Mouse (Mus musculus) kidney, postnatal 25 days (tissue): ENCODE measurements around the gene Cdh23.
A peak's percentile ranks its signal among the peaks of the same experiment; 100 is the strongest.
"Not testable (repeated sequence)": the region's sequence is repeated elsewhere in the genome, so short reads cannot be mapped to it uniquely, and the experiment has no call there.

Experiments
- DNase-seq, 2 experiments: peaks; one replicate each; pipeline ENCODE4 v3.0.0; 2021; ENCODE audit warnings: mixed read lengths in 2 of 2

Cdh23 gene

DNA sequence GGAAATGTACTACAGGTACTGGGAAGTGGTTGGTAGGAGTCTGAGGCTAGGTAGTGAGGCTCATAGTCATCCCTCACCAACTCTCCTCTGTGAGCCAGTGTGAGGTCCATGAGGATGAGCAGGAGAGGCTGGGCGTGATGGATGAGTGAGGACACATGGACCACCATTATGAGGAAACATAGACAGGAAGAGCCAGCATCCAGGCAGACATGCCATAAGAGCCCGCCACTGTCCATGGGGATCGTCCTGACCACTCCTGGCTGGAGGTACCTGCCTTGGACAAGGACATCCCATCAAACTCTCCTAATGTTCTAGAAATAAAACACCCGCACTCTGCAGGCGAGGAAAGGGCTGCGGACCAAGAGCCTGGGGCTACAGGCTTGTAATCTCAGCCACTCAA, at the start of gene Cdh23:
Gene Cdh23, minus strand, starts transcription at position 101 of the 400 bp plus-strand sequence.
- DNase-seq, result no peak

DNA sequence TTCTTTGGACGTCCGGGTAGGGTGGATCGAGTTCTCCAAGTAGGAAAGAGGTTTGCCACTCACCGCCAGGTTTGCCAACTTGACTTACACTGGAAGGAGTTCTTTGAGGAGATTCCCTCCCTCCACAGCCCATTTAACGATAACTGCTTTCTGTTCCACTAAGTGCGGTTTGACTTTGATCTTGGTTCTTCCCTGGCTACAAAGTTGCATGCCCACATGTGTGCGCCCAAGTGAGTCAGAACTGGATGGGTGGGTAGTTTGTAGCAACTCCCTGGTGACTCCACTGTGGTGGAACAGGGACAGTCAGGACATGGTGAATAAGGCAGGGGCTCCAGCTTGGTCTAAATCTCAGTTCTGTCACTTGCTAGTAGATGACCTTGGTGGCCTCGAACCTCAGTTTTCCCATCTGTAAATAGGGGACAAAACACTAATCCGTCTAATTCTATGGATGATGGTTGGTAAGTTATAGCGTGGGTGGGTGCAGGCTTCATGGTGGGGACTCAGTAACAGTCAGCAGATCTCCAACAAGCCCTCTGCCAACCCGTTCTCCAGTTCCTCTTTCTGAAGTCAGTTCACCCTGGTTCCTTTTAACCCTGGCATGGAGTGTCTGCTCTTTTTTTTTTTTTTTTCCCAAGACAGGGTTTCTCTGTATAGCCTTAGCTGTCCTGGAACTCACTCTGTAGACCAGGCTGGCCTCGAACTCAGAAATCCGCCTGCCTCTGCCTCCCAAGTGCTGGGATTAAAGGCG, 48.4 kb upstream of the Cdh23 start:
- peak; percentile 12 to 56 for DNase-seq

DNA sequence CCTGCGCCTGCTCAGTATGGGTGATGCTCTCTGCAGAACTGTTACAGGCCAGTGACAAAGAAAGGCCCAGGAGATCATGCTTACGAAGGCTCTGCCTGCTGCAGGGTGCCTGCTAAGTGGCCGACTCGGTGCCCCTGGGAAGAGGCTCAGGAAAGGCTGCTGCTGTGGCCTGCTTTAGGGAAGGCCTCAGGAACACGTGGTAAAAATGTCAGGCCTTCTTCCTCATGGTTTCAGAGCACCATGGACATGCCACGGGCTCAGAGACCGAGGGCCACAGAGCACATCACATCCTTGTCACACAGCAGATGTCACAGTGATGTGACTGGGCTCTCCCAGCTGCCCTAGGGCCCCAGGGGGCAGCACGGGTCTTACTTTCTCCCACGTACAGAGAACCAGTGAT, 47.4 kb upstream of the Cdh23 start:
- no peak for DNase-seq

DNA sequence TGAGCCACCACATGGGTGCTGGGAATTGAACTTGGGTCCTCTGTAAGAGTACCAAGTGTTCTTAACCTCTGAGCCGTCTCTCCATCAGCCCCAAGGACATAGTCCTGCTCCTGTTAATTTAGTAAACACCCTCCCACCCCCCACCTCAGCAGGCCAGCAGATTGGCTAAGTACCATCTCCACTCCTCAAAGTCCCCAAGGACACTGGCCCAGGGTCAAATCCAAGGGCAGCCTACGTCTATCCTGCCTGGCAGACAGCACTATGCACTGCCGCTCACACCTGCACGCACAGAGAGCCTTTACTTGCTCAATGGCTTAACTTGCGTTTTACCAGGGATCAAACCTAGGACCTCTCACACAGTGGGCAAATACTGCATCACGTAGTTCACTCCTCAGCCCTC, 46.7 kb upstream of the Cdh23 start:
- DNase-seq, result peak in 1 of 2 experiments; percentile 54

DNA sequence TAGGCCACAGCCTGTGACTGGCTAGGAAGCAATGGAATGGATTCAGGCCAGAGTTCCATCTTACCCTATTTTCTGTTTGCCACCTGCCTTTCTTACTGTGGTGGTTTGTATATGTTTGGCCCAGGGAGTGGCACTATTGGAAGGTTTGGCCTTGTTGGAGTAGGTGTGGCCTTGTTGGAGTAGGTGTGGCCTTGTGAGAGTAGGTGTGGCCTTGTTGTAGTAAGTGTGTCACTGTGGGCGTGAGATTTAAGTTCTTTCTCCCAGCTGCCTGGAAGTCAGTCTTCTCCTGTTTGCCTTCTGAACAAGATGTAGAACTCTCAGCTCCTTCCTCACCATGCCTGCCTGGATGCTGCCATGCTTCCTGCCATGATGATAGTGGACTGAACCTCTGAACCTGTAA, 46.0 kb upstream of the Cdh23 start:
- DNase-seq, result not testable (repeated sequence)

DNA sequence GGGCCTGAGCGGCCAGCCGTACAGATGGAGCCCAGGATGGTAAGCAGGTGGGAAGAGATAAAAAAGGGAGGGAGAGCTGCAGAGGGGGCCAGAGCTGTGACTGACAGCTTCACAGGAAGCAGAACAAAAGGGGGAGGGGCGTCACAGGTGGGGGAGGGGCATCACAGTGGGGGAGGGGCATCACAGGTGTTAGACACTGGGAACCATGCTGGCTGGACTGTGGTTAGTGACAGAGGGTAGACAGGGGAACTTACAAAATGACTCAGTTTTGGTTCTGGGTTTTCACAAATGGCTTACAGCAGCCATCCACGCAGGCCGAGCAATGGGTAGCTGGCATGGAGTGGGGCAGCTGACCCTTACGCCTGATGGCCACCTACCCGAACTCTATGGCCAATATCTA, 45.1 kb upstream of the Cdh23 start:
- no peak for DNase-seq

DNA sequence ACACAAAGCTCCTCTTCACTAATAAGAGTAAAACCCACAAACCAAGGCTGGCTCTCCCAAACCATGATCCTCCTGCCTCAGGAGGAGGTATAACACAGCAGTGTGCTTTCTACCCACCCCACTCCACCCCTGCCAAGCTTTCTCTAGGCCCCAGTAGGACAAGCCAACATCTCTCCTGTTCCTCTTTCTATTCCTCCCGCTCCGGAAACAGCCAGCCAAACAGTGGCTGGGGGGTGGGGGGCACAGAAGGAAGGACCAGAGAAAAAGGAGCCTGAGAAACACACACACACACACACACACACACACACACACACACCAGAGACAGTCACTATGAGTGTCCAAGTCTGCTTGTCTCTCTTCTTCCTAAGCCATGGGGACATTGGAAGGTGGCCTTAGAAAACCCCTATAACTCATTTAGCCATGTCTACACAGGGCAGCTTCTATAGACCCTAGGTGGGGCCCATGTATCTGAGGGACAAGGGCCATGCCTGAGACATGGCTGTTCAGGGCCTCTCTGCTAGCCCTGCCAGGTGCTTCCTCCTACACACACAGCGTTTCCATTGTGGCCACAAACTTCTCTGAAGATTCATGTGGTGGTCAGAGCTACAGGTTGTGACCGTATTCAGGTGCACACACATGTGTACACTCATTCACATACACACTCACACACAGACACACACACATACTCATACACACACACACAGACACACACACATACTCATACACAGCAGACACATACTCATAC, 43.5 kb upstream of the Cdh23 start:
- no peak for DNase-seq

DNA sequence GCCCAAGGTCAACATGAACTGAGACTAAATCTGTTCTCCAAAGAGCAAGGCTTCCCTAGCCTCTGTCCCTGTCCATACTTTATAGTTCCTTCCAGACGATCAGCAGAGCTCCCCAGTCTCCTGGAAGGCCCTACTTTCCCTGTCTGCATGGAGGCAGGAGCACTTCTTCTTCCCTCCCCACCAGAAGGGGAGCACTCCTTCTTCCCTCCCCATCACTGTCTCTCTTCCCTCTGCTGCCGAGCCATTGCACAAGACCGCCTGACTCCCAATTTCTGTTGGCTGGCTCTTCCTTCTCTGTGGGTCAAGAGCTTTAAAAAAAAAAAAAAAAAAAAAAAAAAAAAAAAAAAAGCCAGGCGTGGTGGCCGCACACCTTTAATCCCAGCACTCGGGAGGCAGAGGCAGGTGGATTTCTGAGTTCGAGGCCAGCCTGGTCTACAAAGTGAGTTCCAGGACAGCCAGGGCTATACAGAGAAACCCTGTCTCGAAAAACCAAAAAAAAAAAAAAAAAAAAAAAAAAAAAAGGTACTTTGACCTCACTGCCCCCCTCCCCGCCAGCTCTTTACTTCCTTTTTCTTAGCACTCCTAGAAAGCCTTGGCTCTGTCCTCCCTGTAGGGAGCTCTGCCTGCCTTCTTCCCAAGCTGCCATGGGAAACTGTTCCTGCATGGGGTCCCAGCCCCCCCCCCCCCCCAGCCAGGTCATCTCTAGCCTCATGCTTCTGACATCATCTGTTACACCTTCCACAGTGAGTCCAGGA, 41.8 kb upstream of the Cdh23 start:
- no peak for DNase-seq

DNA sequence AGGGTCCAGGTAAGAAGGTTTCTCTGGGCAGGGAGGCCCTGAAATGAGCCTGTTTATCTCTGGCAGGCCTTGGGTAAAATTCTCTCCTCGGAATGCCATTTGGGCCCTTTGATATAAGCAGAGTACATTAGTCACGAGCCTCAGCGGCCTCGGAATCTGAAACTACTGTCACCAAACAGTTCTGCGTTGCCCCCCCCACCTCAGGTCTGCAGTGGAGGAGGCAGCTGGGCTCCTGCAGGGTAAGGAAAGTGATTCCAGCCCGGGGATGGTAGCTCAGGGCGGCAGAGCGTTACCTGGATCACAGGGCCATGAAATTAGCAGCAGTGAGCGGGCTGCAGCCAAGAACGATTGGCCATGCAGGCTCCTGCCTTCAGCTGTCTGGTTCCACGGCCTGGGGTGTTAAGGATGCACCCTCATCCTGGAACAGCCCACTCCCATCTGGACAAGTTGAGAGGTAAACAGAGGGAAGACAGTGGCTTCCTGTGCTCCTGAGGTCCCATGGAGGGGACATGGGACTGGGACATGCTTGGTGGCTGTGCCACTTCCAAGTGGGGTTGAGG, 41.0 kb upstream of the Cdh23 start:
- no peak for DNase-seq

DNA sequence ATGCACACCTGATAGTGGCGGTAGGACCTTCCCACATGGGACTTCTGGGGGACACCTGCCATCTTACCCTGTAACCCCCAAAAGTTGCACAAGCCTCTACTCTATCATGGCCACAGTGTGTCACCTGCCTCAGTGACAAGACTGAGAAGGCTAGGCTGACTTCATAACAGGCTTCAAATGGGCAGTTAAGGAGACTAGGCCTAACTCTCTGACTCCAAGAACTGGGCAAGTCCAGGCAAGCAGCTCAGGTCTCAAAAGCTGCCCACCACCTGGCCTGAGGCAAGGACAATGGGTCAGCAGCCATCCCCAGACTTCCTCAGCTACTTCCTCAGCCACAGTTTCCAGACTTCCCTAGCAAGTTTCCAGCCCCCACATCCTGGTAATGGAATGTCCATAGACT, 39.4 kb upstream of the Cdh23 start:
- no peak for DNase-seq

DNA sequence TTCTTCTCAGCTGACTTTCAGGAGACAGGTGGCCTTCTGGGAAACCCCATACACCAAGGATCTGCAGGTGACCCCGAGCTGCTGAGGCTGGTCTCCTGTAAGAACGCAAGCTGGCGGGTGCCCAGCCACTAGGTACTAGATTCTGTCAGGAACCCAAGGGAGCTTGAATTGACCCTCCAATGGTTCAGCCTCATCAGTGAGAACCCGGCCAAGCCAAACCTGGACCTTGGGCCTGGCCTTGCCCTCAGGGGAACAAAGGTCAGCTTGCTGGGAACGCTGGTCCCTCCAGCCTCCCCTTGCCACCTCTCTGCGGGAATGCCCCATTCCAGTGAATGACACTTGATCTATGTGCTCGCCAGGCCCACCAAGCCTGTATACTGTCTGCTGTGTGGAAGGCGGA, 37.2 kb upstream of the Cdh23 start:
- DNase-seq, result peak; percentile 68 to 86

DNA sequence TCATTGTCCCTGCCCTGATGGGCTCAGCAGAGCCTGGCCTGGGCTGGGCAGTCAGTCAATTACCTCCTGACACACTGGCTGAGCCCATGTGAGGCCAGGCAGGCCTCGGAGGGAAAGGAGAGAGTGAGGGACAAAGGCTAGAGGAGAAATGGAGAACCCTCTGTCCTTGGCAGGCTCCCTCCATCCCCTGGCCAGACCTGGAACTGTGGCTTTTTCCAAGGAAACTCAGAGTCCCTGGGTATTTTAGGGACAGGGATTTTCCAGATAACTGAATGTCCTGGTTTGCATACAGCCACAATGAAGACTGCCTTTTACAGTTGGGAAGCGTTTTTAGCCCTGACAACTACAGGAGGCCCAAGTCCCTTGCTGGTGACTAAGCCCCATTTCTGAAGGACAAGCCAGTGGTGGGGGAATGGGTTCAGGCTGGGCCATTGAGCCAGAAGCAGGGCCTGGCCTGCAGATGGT, 36.1 kb upstream of the Cdh23 start:
- DNase-seq, result peak in 1 of 2 experiments; percentile 70

DNA sequence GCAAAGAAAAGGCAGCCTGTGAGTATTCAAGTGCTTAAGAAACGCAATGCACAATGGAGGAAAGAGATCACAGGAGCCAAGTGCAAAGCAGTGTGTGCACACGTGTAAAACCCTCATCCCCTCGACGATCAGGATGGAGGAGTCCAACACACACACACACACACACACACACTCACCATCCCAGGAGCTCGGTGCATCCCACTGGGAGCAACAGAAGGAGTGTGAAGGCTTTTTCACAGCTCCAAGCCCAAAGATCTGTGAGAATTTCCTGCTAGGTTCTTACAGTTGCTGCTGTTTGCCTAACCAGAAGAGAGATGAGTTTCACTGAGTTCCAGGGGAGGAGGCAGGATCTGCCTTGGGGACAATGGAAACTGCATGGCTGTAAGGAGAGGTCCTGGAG, 35.5 kb upstream of the Cdh23 start:
- DNase-seq, result no peak

DNA sequence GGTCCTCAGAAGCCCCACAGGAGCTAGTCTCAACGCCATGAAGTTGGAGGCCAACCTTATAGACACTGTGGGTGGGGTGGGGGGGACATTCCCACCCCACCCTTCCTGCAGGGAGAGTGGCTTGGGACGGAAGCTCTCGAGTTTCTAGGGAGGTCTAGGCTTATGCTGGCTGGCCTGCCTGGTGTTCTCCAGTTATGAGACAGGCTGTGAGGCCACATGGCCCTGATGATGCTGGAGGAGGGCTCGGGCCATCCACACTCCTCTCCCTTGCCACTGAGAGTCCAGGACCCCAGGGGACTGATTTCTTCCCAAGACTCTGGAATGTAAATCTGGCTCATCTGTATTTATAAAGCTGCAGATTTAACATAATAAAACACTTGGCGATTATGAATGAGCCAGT, 31.0 kb upstream of the Cdh23 start:
- DNase-seq, result no peak

DNA sequence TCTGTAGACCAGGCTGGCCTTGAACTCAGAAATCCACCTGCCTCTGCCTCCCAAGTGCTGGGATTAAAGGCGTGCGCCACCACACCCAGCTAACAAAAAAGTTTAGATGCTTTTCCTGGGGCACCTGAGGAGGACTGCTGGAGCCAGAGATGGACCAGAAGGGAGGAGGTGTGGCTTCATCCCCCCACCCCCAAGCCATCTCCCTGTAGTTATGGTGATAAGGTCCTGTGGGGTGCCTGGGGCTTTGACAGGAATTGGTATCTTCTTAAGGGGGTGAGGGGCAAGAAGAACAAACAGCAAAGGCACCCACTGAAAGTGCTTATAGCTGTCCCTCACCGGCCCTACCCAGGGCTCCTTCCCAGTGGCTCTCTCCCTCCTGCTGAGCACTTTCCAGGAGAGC, 30.6 kb upstream of the Cdh23 start:
- DNase-seq, result no peak

DNA sequence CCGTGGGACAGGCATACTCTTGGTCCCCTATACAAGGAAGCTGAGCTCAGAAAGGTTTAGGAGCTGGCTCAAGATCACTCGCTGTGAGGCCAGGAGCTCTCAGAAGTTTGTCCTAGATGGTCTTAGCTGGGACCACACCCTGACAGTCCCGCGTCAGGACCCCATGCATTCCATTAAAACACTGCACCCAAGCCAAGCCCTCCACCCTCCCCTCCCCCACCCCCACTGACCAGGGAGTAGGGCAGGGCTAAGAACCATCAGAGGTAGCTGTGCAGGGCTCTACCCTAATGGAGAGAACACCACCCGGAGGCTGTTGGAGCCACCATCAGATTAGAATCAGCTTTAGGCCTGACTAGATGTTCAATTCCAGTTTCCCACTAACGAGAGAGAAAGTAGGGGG, 28.2 kb upstream of the Cdh23 start:
- DNase-seq, result no peak

DNA sequence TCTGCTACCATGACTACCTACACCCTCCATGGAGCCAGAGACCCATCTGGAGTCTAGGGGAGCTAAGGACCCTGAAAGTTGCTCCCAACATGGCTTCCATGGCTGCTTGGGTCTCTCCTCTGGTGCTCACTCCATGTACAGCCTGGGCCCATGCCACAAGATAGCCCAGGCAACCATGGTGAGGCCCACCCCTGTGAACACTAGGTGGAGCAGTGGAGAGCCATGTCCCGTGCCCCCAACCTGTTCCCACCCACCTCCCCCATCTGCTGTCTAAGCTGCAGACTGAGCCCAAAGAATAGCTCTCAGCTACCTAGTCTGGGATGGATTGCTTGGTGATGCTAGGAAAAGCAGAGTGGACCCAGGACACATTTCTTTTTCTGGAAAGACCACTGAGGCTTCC, 27.1 kb upstream of the Cdh23 start:
- peak in 1 of 2 experiments; percentile 18 for DNase-seq

DNA sequence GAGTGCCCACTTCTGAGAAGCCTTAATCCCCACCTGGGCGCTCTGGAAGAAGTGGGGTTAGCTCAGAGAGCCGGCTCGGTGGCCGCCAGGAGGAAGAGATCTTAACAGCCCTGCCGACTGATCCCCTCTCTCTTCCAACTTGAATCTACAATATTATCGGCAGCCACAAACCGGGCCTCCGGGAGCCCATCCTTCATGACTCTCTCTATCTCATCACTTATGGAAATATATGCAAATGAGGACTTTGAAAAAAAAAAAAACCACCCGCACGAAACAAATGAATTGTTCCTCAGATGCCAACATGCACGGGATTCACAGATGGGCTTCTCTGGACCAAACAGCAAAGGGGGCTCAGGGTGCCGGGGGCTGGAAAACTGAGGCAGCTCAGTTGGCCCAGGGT, 25.4 kb upstream of the Cdh23 start:
- DNase-seq, result no peak

DNA sequence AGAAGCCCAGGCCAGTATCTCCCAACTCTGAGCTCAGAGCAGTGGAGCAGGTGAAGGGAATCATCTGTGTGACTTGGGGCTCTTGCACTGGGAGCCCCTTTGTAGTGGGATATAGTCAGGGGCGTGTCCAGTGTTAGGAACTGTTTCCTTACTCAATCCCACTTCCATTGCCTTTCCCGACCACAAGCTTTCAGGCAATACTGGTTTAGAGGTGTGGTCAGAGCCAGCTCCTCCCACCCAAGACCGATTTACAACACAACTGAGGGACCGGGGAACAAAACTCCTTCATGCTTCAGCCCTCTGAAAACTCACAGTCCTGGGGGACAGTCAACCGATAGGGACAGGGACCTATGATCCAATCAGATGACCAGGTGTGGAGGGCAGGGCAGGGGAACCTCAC, 24.2 kb upstream of the Cdh23 start:
- DNase-seq, result no peak

DNA sequence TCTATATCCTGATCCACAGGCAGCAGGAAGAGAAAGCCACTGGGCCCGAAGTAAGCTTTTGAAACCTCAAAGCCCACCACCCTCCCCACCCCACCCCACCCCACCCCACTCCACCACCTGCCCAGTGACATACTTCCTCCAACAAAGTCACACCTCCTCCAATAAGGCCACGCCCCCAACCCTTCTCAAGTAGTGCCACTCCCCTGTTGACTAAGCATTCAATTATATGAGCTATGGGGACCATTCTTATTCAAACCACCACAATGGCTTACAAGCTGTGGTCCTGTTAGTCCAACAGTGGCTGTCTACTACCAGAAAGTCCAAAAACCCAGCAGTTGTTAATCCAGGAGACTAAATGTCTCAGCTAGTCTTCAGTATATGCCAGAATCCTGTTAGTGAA, 22.2 kb upstream of the Cdh23 start:
- DNase-seq, result no peak

DNA sequence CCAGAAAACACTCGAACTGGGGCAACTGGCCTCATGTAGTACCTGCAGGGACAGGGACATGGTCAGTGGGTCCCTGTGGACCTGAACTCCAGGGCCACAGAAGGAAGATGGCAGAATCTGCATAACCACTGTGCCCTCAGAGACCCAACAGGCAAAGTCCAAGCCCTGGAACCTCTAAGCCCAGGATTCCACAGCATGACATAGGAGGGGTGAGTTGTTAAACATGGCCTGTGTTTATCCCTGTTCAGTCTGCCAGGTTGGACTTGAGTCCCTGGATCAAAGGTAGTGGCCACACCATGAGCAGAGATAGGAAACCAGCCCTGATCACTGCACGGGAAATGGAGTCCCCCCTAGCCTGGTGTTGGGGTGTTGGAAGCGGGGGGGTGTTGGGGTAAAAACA, 20.2 kb upstream of the Cdh23 start:
- peak in 1 of 2 experiments; percentile 32 for DNase-seq

DNA sequence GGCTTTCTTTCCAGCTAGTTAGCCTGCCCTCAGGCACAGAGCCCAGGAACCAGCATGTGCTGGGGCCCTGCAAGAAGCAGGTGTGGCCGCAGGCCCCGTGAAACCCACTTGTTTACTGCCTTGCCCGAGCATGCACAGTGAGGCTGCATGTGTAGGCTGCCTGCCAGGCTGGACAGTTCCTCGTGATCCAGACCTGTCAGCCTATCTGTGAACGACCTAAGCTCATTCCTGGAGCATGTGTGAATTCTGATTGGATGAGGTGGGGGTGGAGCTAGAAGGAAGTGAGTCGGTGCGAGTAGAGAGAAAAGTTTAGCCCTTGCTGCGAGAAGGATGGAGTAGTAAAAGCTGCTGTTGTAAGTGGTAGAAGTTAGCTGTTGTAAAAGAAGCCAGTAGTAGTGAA, 16.0 kb upstream of the Cdh23 start:
- not testable (repeated sequence) for DNase-seq

DNA sequence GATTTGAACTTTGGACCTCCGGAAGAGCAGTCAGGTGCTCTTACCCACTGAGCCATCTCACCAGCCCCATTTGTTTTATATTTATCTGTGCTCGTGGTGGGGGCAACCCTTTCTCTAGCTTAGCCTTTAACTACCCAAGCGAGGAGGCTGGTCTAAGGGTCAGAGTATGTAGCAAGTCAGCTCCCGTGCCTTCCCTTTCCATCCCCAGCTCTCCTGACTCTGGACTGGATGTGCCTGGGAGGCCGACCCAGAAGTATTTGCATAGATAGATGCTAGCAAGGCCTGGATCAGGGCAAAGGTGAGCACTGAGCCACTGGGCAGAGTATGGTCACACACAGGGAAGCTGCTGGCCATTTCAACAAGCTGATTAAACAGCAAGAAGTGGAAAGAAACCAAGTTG, 12.5 kb upstream of the Cdh23 start:
- DNase-seq, result peak; percentile 70 to 92
